Mouse (Mus musculus) kidney, adult 18-20 months (tissue): ENCODE data around the gene Adamts17.

ENCODE experiments used
- DNase-seq: peaks from one replicate; pipeline ENCODE4 v3.0.0; 2021

Adamts17 gene

DNA sequence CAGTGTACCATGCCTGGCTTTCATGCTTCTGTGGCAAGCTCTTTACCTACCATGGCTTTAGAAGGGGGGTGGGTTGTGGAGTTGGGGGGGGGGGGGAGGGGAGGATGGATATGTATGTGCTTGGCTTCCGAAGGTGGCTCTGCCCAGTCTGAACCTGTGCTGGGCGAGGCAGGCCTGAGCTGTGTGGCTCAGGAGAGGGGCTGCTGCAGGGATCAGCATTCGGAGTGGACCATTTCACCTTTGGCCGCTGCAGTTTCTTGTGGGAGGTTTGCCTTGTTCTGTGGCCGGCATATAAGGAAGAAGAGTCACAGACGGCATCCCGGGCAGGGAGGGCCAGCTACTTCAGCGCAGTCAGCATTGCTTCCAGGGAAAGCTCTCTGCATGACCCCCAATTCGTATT, 7.8 kb downstream of the Adamts17 start:
- DNase-seq: no peak

DNA sequence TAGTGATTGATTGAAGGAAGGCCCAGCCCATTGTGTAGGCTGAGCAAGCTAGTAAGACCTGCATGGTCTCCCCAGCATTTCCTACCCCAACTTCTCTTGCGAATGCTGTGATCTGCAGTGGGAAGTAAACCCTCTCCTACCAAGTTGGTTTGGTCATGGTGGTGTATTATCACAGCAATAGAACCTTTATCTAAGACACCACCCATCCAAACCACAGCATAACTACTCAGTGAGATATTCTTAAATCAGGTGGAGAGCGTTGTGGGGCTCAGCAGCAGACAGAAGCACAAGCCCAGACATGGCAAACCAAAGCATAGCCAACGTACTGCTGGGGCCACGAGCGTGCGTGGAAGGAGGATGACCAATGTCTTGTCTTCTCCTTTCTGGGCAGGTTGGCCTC, 9.8 kb downstream of the Adamts17 start:
- DNase-seq: no peak

DNA sequence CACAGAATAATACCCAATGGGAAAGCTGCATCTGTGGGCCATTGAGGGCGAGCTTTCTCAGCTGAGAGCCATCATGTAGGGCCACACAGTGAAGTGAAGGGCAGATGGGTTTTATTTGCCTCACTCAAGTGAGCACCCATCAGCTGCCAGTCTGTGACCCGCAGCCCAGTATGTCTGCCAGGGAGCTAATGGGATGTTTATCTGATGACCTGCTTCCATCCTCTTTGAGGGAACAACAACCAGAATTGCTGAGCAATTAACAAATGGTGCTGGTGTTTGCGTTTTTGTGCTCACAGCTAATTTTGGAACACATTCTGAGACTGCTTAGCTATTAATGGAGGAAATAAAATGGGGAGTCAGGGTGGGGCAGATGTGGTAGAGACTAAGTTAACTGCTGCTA, 12.6 kb downstream of the Adamts17 start:
- no peak for DNase-seq

DNA sequence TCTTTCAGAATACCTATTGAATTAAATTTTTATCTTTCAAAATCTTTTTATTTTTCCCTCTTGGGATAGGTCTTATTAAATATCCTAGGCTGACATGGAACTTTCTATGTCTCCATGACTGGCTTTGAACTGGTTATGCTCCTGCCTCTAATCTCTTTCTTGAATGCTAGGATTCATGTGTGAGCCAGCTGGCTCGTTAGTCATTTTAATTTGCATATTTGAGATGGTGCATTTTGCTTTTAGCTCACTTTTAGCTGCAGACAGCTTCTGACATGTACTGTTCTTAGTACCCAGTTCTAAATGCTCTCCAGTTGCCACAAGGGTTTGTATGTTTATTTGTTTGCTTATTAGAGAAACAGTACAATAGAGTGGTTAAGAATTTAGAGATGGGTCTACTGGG, 18.1 kb downstream of the Adamts17 start:
- DNase-seq: no peak

DNA sequence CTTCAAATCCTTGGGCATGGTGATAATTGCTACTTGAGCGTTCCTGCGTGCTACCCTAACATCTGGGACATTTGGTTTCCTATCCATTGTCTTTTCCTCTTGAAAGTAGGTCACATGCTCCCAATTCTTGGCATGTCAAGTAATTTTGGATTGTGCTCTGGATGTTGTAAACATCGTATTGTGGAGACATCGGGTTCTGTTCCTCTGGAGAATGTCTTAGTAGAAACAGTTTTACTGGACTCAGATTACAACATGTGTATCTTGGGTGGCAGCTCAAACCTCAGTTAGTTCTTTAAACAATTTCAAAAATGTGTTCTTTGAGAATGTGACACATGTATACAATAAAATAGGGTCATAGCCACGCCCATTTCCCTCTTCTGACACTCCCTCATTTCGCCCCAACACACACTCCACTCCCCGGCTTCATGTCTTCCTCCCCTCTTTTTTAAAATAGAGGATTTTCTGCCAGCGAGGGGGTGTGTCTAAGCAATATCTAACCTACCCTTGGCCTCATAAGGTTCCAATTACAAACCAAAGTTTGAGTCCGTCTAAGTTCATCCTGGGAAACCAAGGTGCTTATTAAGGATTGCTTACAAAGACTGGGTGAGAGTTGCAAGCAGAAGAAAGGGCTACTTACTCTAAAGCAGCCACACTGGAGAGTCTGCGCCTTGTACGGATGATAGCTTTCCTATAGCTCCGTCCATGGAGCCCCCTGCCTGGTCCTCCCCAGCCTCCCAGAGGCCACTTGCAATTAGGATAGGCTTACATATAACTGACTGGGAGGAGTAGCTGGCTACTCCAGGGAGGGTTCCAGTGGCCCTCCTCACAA, 18.9 kb downstream of the Adamts17 start:
- no peak for DNase-seq

DNA sequence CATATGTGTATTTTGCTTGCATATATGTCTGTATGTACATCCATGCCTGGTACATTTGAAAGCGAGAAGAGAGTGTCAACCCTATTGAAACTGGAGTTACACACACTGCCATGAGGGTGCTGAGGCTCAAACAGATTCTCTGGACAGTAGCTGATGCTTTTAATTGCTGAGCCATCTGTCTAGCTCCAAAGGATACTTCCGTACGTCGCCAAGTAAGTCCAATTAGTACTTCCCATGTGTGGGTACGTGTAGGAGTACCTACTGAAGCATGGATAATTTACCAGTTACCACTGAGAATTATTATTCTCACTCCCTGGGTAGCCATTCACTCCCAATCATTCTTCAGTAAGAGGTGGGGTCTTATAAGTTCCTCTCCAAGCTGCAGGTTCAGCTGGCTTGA, 19.7 kb downstream of the Adamts17 start:
- DNase-seq: no peak

DNA sequence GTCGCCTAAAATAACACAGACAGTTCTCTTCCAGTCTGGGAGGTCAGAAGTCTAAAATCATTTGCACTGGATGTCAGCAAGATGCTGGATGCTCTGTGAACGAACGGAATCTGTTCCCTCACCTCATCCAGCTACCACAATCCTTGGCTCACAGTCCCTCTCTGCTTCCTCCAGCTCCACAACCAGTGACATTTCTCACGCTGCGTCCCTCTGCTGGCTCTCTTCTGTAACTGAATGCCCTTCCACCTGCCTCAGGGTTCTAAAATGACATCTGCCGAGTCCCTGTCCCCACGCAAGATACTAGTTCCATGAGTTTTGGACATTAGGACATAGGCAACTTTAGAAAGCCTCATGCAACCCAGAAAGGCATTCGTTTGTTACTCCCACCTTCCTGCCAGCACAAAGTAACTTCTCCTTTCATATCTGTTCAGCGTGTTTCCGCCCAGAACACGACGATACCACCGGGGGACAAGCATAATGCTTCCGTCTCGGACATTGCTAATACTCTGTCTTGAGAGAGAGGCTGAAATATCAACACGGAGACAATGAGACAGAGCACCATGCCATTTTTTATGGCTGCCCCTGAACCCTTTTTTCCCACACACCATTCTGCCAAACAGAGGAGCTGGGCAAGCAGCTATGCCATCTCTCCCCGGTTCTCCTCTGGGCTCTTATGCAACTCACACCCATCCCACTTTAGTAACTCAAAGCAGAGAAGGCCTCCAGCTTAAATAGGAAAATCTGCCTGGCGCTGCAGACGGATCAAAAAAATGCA, 27.6 kb downstream of the Adamts17 start:
- no peak for DNase-seq

- DNase-seq: no peak
Observed at GRCm38 (mm10) chr7:66867719-66868501, 28.4 kb downstream of the Adamts17 start.

DNA sequence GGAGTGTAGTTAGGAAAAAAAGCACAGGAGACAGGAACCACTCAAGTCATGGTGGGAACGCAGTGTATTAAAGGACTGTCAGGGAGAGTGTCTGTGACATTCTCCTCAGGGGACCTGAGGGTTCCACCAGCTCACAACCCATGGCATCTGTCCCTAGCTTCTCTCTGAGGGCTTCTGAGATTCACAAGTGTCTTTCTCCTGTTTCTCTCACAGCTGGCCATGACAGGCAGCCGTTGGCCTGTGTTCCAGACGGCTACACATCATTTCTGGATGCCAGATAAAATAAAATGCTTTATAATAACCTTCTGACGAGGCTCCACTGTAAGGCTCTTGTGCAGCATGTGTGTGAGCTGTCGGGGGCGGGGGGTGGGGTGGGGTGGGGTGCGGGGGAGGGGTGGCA, 32.0 kb downstream of the Adamts17 start:
- DNase-seq: no peak

GRCm38 (mm10) chr7:66871940-66872511, 32.5 kb downstream of the Adamts17 start:
- no peak for DNase-seq

DNA sequence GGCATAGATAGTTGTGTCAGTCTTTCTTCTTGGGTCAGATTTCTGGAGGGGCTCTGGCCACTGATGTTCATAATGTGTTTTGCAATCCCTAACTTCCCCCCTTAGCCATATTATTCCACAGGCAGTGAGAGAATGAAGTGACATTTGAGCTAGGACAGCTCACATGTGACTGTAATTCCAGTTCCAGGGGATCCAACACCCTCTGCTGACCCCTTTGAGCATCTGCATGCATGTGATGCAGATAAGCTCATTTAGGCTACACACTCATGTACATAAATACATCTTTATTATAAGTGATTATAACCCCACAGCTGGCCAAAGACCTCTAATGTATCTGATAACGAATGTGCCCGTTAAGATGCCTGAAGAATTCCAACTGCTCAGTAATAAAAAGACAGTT, 33.7 kb downstream of the Adamts17 start:
- DNase-seq: no peak

DNA sequence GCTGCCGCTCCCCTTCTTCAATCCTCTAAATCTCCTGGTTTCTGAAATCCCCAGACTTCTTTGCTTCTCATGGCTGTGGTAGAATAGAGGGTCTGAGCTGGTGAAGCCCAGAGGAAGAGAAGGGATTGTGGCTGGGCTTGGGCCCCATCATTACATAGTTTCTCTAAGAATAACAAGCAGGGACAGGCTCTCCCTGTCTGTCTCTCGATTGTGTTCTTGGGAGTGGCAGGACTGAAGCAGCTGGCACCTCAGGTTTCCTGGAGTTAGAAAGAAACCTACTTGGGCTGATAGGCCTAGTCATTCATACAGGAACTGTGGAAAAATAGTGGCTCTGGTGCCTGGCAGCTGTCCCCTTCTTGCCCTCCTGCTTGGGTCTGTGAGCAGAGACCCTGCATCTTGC, 51.9 kb downstream of the Adamts17 start:
- DNase-seq: no peak

DNA sequence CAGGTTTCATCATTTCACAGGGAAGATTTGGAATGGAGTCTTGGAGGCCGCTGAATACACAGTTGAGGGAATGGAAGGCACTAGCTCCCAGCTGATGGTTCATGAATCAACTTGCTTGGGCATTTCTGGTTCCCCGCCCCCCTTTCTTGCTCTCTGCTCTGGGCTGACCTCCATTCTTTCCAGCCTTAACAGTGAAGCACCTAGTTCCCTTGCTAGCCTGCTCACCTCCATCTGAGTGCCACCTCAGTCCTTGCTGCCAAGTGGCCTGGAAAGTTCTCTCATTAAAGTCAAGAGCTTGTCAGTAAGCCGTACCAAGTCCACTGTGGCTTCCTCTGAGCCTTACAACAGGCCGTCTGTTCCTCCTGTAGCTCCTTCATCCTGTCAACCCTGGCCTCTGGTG, 52.6 kb downstream of the Adamts17 start:
- no peak for DNase-seq

DNA sequence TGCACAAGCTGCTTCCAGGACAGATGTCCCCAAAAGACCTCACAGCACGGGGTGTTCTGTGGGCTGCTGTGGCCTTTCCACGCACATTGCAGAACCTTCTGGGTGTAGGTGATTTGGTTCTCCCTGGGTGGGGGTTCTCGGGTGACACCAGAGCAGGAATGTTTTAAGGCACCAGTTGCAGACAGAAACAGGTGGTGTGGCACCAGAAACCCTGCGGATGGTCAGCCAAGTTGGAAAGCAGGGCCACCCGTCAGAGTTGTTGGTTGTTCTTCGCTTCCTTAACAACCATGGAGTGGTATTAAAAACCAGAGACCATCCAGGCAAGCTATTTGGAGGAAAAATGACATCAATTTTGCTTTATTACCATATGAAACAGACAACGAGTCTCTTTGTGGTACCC, 62.8 kb downstream of the Adamts17 start:
- no peak for DNase-seq

DNA sequence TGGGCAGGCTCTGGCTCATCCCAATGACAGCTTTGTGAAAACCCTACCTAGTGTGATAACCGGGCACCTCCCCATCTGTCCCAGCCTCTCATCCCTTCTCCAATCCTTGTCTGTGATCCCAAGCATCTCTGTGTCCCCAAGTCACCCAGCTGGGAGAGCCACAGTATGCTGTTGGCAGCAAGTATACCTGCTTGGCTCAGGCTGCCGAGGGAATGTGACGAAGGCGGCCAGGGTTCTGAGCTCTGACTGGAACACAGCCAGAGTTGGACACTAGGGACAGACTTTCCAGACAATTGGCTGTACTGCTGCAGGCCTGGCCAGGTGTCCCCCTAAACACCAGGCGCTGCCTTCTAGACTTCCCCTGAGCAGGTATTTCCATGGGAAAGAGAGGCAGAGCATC, 63.5 kb downstream of the Adamts17 start:
- DNase-seq: peak; percentile 11

DNA sequence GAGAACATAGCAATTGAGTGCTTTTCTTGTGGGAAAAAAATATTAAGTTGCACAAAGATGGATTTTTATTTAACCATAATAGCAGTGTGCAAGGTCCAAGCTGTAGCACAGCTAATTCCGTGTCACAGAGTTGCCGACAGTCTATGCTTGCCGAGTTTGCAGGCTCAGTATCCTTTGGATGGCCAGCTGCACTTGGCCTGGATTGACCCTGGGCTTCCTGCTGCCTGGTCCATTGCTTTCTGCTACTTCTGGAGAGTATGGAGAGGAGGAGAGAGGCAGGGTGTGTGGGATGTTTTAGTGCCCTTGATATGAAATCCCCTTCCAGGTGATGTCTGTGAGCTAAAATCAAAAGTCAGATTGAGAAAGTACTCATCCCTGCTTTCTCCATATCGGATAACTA, 66.4 kb downstream of the Adamts17 start:
- no peak for DNase-seq

- DNase-seq: no peak
Observed at GRCm38 (mm10) chr7:66912866-66913265, 73.3 kb downstream of the Adamts17 start.

DNA sequence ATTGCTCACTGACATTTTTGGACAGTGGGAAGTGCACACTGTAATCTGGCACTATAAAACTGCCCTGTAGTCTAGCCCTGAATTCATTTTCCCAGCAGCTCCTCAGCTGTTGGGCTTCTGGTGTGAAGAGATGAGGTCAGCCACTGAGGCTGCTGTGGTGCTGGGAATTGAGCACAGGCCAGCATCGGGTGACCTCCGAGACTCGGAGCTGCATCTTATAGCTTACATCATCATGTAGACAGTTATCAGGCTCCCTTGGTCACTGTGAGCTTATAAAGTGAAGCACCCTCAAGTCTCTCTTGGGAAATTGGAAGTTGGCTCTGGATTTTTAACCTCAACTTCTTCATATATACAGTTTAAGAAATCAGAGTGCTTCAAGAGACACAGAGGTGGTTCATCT, 84.1 kb downstream of the Adamts17 start:
- DNase-seq: no peak

GRCm38 (mm10) chr7:66924104-66924503, 84.6 kb downstream of the Adamts17 start:
- DNase-seq: no peak

DNA sequence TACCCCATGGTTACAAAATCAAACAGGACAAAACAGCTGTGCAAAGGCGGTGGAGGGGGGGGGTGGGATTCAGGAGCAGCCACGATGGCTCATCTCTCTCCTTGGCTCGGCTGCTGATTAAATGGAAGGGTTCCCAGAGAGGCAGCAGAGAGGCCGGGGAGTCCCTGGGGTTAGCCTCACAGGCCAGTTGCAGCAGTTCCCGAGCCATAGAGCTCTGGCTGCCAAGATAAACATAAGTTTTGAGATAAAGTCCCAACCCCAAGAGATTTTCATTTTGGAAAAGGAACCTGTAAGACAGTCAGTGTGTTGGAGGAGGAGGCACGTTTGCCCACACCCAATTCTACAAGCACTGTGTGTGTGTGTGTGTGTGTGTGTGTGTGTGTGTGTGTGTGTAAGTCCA, 89.7 kb downstream of the Adamts17 start:
- DNase-seq: peak; percentile 7

DNA sequence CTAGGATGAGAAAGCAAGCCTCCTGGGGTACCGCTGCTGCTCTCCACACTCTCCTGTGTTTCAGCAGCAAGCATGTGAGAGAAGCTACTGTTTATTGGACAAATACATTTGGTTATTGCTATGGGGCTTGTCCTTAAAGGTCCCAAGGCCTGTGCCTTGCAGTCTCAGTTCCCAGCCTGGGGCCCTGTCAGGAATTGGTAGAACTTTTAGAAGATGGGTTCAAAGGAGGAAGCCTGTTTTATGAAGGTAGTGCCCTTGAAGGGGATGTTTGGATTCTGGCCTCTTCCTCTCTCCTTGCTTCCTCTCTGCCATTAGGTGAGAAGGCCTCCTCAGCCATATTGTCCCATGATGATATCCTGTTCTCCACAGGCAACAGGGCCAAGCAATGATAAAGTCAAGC, 91.8 kb downstream of the Adamts17 start:
- DNase-seq: no peak

- DNase-seq: peak; percentile 10
Observed at GRCm38 (mm10) chr7:66933251-66933650, 93.7 kb downstream of the Adamts17 start.

DNA sequence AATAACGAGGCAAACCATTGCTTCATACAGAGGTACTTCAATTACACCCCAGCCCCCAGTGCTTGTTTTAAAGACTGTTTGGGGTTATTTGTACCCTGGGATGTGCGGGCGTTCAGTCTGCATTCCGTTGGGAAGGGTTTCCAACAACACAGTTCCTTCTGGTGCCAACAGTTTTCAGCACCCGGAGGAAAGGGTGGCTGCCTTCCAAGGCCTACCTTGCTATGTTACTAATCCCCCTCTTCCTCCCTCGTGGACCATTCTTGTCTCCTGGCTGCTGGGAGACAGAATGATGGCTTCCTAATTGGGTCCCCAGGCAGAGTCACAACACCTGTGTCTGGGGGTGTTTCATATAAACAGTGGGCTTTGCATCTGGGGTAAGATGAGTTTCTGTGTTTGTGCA, 94.5 kb downstream of the Adamts17 start:
- DNase-seq: no peak
